Mouse (Mus musculus) G1E (cell line): ENCODE measurements at regions not wholly inside any gene's neighbourhood (a gene's known extent, or its start where the extent isn't known, plus 50 kb on each side); places are given as distances from the start of the nearest gene placed in this dataset.

Source experiments
- CTCF ChIP-seq: IDR thresholded peaks from 2 replicates; pipeline ENCODE4 v1.5.1; 2012; ENCODE audit warnings: low read depth, low read length, inconsistent platforms, mixed read lengths
- GATA1 ChIP-seq: IDR thresholded peaks from 2 replicates; pipeline ENCODE4 v1.6.1; 2012; ENCODE audit warnings: borderline replicate concordance, low read length, inconsistent platforms, mixed read lengths
- GATA2 ChIP-seq: IDR thresholded peaks from 2 replicates; pipeline ENCODE4 v1.6.1; 2012; ENCODE audit warnings: low read depth, low read length, inconsistent platforms, borderline replicate concordance
- POLR2AphosphoS5 ChIP-seq: IDR thresholded peaks from 2 replicates; pipeline ENCODE4 v1.6.1; 2012; ENCODE audit warnings: low read depth, low read length, inconsistent platforms; ENCODE audit not compliant: insufficient replicate concordance
- TAL1 ChIP-seq: conservative IDR thresholded peaks from 2 replicates; pipeline ENCODE4 v1.6.1; 2012; ENCODE audit warnings: low read depth, low read length, inconsistent platforms, mixed read lengths

- no peak for TF ChIP-seq CTCF
- peak; percentile 75 for TF ChIP-seq TAL1
- no peak for TF ChIP-seq GATA1
- no peak for TF ChIP-seq POLR2AphosphoS5
- TF ChIP-seq GATA2 = no peak
These were observed 59.1 kb upstream of the Chd2 start for GRCm38 (mm10) chr7:73600776-73601175.
